Mouse (Mus musculus): Measurements from ENCODE around the gene Gm10428.

- no peak for TF ChIP-seq CTCF (IDR thresholded peaks at IDR 0.05; ENCODE audit: extremely low read depth, insufficient read depth, insufficient read length, insufficient replicate concordance)
- TF ChIP-seq POLR2A (IDR thresholded peaks at IDR 0.05; ENCODE audit: low read depth, low read length), result no peak
Observed at GRCm38 (mm10) chr11:62789617-62789936, 36.7 kb downstream of the Gm10428 start.
